Mouse (Mus musculus): ENCODE results near the gene Gstm3.

The Gstm3 gene

DNA sequence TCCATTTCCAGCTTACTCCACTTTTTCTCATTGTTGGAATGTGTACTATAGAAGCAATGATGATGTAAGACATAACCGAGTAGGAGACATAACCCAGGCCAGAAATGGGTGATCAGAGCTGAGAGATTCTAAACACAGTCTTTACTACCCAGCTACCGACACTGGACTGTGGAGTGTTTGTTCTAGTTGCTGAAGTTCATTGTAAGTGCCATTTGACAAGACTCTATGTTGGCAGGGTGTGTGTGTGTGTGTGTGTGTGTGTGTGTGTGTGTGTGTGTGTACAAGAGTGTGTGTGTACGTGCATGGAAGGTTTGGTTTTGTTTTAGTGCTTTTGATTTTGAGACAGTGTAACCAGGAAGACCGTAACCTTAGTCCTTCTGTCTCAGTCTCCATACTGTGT lies 39.4 kb downstream of the Gstm3 start:
- no peak for DNase-seq (ENCODE audit: low read depth, low spot score)

DNA sequence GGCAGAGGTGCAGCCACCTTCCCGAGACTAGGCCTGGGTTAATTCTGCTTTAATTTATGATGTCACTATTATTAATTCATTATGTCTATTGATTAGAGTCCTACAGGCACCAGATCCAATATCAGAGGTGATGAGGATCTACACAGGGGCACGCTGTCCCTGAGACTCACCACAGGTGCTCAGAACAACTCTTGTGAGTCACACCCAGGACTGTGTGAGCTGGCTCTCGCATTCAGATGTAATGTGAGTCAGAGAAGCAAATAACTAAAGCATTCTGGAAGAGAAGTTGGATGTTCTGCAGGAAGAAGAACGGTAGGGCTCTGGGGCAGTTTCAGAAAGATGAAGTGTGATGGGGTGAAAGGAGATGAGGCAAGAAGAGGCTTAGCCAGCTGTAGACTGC lies 39.8 kb downstream of the Gstm3 start:
- DNase-seq (ENCODE audit: low read depth, low spot score): no peak

DNA sequence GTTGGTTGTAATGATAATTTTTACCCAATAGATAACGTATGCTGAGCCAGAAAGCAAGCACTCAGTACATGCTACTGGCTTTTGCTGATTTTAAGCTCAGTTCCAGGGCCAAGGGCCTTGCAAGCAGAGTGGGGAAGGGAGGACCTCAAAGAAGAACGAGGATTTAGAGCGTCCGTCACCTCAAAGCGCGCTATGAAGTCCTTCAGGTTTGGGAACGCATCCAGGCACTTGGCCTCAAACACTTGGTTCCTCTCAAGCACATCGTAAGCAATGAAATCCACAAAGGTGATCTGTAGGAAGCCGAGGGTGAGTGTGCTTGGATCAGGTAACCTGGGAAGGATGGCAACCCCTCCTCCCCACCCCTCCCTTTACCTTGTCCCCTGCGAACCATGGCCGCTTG lies 40.4 kb downstream of the Gstm3 start:
- DNase-seq (ENCODE audit: low read depth, low spot score): no peak

DNA sequence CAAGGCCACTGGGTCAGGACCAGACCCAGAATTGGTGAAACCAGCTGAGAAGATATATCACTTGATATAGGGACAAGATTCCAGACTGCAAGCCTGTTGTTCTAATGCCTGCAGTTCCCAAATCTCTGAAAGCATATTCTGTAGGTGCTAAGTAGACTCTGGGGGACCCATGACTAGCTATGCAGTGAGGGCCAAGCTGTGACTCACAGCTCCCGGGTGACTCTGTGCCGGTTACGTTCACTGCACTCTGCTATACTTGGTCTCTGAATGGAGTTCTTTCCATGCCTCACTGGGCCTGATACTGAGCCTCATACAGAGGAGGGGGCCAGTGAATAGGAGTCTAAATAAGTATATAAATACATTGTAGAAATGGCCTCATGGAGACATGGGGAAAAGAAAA lies 41.2 kb downstream of the Gstm3 start:
- no peak for DNase-seq (ENCODE audit: low read depth, low spot score)

DNA sequence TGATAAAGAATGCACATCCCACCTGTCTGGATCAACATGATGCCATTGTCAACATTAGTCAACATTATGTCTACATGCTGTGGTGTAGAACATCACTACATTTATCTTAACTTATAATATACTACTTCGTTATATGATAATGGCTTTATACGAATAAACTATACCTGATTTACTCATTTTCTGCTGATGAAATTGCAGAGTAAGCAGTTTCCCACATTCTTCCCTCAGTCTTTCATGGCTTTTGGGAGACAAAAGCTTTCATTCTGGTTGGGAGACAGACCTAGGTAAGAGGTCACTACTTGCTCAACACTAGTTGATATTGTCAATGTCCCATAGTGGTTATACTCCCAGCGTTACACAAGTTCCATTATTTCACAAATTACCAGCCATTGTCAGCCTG lies 43.7 kb downstream of the Gstm3 start:
- DNase-seq (ENCODE audit: low read depth, low spot score): no peak

DNA sequence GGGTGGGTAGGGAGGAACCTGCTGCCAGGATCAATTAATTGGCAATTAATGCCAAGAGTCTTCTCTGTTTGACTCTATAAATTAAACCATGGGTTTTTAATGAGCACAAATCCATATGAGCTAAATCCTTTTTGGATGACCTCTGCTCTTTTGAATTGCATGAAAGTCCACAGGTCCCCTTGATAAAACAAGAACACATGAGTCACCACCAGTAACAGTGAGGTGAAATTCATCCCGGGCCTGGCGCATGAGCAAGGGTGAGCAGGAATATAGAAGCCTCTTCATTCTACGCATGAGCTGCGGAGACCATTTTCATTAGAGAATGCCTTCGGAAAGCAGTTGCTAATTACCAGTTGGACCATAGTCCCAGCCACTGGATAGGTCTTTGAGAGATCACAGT lies 48.7 kb downstream of the Gstm3 start:
- DNase-seq (ENCODE audit: low read depth, low spot score): no peak

DNA sequence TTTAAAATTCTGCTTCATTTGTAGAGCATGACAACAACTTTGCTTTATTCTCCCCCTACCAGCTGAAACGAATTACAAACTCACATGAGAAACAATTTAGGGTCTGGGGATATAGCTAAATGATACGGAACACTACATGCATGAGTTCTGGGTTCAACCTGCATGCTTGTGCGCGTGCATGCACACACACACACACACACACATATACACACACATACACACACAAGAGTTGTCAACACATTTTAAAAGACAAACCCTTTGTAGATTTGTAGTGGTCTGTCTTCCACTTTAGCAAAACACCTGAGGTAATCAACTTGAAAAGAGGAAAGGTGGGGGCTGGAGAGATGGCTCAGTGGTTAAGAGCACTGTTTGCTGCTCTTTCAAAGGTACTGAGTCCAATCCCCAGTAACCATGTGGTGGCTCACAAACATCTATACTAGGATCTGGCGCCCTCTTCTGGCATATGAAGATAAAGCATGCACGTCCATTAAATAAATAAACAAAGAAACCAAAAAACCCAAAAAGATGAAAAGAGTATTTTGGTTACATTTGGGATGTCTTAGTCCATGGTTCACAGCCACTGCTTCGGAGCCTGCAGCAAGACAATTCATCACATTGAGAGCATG lies 51.2 kb downstream of the Gstm3 start:
- peak; percentile 49 for DNase-seq (ENCODE audit: low read depth, low spot score)

DNA sequence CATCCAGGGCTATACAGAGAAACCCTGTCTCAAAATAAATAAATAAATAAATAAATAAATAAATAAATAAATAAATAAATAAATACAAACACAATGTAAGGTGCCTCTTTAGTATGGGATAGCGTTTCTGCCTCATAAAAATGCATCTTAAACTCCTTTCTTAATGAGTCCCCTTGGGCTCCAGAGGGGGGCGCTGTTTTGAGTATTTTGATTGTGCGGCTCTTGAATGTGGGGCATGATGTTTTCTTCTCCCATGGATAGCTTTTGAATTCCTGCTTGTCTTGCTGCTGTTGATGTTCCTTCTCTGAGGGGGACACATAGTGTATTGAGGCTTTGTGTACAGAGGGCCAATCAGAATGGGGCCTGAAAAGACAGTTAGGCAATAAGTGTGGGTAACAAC lies 52.0 kb downstream of the Gstm3 start:
- DNase-seq (ENCODE audit: low read depth, low spot score): peak; percentile 7

DNA sequence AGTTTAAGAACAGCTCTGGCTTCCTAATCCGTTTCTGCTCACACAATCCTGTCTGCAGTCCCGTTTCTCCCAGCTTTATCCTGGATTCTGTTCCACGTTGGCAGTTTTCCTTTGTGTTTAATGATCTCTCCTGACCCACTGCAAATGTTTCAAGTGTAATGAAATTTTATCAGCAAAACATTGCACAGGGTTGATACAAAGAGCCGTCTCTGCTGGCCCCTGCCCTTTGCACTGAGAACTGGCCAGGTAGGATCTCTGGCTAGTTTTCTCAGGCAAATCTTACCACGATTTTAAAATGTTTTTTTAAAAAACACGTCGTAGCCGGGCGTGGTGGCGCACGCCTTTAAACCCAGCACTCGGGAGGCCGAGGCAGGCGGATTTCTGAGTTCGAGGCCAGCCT lies 52.4 kb downstream of the Gstm3 start:
- no peak for DNase-seq (ENCODE audit: low read depth, low spot score)
